Mouse (Mus musculus): ENCODE results near the gene Prdm13.

DNA sequence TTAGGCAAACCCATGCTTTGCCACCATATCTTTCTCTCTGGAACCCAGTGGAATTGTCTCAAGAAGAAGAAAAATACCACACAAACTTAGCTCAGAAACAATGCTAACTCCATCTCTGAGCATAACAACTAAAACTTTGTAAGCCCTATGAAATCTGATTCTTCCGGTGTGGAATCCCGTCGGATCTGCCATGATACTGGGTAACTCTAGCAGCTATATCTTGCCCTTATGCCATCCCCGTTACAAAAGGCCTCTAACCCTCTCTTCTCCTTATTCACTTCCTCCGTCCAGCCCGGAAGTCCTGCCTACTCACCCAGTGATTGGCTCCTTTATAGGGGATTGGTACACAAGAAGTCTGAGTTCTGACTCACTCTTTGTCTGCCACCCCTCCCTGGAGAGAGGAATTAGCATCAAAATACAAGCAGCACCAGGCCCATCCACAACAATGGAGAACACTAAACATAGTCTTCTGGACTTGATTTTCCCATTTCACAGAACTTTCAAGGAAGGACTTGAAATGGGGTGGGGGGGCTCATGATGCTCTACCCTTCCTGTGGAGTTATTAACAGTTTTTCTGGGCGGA, 37.1 kb upstream of the Prdm13 start:
- TF ChIP-seq CTCF (IDR thresholded peaks at IDR 0.05) = no peak
- TF ChIP-seq EP300 (IDR thresholded peaks at IDR 0.05) = no peak
